Mouse (Mus musculus) spleen, postnatal 4 days (tissue): ENCODE data around the gene Akr1b7.
"Not testable (repeated sequence)": the region's sequence is repeated elsewhere in the genome, so short reads cannot be mapped to it uniquely, and the experiment has no call there.

Experiments used
- DNase-seq, 2 experiments: peaks; one replicate each; pipeline ENCODE4 v3.0.0; 2022; ENCODE audit warnings: low spot score in 2 of 2

Gene Akr1b7

DNA sequence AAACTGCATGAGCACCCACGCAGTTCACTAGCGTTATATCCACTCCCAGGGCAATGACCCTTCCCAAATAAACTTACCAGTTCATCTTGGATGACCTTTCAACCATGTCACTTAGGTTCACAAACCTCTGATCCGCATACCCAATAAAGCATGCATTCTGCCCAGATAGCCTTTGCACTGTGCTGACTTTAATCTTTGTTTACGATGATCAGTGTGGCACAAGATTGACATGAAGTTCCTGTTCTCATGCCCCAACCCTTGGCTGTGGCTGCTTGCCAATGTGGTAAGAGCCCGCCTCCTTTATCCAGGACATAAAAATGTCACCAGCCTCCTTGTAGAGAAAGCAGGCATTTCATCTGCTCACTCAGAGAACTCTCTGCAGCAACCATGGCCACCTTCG, at the start of gene Akr1b7:
Akr1b7 (plus strand) TSS at position 312 of the 400 bp plus-strand sequence.
- DNase-seq, result no peak

DNA sequence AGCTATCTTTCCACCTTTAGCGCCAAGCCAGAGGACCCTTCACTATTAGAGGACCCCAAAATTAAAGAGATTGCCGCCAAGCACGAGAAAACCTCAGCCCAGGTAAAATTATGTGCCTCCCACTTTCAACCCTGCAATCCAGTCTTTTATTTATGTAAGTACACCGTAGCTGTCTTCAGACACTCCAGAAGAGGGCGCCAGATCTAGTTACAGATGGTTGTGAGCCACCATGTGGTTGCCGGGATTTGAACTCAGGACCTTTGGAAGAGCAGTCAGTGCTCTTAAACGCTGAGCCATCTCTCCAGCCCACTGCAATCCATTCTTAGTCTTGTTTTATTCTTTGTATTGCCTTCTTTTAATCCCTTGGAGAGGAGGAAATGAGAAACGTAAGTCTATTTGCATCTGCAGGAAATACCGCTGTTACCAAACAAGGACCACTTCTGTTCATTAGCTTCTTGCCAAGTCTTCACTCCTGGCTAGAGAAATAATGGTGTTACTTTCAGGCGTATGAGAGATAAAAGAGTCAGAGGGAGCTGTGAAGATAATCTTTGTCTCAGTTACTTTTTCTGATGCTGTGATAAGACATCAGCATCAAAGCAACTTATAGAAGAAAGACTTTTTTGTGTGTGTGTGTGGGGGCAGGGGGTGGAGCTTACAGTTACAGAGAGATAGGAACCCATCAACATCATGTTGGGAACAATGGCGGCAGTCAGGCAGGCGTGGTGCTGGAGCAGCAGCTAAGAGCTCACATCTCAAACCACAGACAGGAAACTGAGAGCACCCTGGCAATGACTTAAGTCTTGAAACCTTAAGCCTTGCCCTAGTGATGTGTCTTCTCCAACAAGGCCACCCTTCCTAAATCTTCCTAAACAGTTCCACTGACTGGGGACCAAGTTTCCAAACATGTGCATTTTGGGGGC, 47.7 kb upstream of the Akr1b7 start:
- no peak for DNase-seq

- DNase-seq, result no peak
Observed at GRCm38 (mm10) chr6:34367998-34368397, 44.1 kb upstream of the Akr1b7 start.

- no peak for DNase-seq
Observed at GRCm38 (mm10) chr6:34370081-34370480, 42.1 kb upstream of the Akr1b7 start.

- DNase-seq, result peak; percentile 75 to 91
Observed at GRCm38 (mm10) chr6:34371700-34372351, 40.3 kb upstream of the Akr1b7 start.

- DNase-seq, result no peak
Observed at GRCm38 (mm10) chr6:34373841-34374240, 38.3 kb upstream of the Akr1b7 start.

- DNase-seq, result not testable (repeated sequence)
Observed at GRCm38 (mm10) chr6:34375888-34376287, 36.2 kb upstream of the Akr1b7 start.

- DNase-seq, result no peak
Observed at GRCm38 (mm10) chr6:34383401-34383800, 28.7 kb upstream of the Akr1b7 start.

- peak; percentile 57 to 74 for DNase-seq
Observed at GRCm38 (mm10) chr6:34384110-34384661, 27.9 kb upstream of the Akr1b7 start, which contains the start of gene Akr1b10. Akr1b10 (plus strand) TSS chr6:34384218.

GRCm38 (mm10) chr6:34384701-34385370, 27.3 kb upstream of the Akr1b7 start:
- DNase-seq, result peak in 1 of 2 experiments; percentile 21

DNA sequence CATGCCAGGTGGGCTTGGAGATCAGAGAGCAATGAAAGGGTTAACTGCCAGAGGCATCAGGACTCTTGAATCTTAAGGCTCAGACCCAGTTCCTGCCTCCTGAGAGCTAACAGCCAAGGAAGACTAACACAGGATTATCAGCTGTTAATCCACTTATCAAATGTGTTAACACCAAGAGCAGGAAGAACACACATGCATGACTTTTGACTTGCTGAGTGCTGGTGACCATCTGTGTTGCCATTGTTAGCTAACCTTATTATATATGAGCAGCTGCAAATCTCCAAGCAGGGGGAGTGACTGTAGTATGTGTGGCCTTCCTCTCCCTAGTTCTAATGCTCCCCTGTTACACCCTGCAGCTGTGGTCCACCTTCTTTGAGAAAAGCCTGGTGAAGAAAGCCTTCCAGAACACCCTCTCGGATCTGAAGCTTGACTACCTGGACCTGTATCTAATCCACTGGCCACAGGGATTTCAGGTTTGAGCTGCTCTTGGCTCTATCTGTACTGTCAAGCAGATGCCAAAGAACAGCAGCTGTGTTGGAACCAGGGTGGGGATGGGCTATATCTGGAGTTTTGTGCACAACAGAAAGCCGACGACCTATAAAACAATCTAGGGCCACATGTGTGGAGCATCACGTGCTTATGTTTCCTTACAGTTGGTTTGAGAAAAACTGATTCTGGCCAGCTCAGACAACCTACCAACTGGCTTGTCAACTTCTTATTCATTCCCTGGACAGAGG, 23.5 kb upstream of the Akr1b7 start:
- no peak for DNase-seq

DNA sequence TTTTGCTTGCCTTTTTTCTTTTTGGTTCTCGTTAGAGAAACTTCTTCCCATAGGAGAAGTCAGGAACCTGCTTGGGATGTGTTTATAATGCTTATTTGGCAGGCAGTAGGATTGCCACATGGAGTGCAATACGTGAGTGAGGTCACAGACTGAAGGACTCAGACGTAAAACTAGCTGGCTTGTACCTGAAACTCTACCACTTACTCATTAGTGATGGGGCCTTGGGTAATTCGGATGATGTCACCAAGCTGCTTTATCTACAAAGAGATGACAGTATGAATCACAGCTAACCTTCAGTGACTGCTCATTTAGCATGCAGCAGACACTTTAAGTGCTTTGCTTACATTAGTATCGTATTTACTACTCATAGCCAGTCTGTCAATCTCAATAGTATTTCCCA, 16.2 kb upstream of the Akr1b7 start:
- no peak for DNase-seq

- DNase-seq, result no peak
Observed at GRCm38 (mm10) chr6:34398431-34398830, 13.7 kb upstream of the Akr1b7 start.

- DNase-seq, result no peak
Observed at GRCm38 (mm10) chr6:34399606-34400220, 12.4 kb upstream of the Akr1b7 start.

- DNase-seq, result no peak
Observed at GRCm38 (mm10) chr6:34400696-34401095, 11.4 kb upstream of the Akr1b7 start.

DNA sequence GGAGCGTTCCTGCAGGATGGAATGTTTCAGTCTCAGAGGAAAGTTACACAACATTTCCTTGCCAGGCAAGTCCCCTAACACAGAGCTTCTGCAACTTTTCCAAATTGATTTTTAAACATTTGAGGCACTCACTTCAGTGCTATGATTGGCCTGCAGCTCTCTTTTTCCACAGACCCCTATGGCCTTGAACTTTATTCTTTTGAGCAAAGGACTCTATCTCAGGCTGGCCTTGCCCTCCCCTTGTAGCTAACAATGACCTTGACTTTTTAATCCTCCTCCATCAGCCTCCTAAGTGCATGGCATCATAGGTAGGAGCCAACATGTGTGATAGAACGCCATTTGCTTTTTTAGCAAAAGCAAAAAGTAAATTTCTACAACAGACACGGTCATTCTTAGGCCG, 5.4 kb upstream of the Akr1b7 start:
- no peak for DNase-seq

- no peak for DNase-seq
Observed at GRCm38 (mm10) chr6:34407403-34407802, 4.7 kb upstream of the Akr1b7 start.

- DNase-seq, result no peak
Observed at GRCm38 (mm10) chr6:34412688-34413087, 554 bp downstream of the Akr1b7 start.

- not testable (repeated sequence) for DNase-seq
Observed at GRCm38 (mm10) chr6:34413386-34413785, 1.3 kb downstream of the Akr1b7 start.

DNA sequence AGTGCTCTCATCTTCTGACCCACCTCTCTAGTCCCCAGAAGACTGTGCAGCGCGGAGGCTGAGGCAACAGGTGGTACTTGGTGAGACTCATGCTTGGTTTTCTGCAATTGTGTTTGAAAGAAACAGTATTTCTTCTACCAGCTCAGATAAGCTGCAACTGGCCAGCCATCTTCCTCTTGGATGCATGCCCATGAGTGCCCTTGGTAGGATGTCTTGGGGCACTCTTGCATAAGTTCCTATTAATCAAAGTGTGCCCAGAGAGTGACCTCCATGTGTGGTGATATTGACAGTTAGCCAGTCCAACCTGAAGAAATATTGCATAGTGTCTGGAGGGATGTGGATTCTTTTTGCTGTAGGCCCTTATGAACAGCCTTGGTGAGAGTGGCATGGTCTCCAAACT, 4.4 kb downstream of the Akr1b7 start:
- DNase-seq, result no peak

DNA sequence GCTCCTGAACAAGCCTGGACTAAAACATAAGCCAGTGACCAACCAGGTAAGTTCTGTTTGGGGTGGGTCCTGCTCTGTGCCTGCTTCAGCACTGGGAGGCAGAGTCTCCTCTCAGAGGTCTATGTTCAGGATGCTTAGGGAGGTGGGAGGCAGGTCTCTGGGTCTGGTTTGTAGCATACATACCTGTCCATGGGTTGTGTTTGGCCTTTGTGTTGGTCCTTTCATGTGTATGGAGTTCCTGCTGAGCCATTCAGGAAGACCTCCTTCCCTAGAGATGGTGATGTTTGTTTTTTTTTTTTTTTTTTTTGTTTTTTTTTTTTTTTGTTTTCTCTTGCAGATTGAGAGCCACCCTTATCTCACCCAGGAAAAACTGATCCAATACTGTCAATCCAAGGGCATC, 6.9 kb downstream of the Akr1b7 start:
- peak in 1 of 2 experiments; percentile 42 for DNase-seq
